Mouse (Mus musculus): ENCODE measurements at regions not wholly inside any gene's neighbourhood (a gene's known extent, or its start where the extent isn't known, plus 50 kb on each side); places are given as distances from the start of the nearest gene placed in this dataset.

DNA sequence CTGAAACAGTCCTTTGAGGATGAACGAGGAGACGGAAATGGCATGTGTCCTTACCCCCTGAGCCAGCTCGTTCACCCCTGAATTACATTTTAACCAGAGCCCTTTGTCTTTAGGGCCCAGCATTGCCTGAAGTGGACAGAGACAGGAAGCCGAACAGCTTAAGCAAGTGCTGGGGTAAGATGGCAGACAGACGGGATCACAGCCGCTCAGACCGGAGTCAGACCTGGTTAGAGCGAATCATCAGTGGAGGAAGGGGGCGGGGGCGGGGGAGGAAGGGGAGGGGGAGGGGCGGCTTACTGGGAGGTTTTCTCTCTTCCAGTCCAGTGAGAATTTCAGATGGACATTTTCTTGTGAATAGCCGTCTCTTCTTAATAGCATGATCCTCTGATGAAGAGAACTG is 103.1 kb upstream of the Ankrd55 start:
- no peak for TF ChIP-seq POLR2A (IDR thresholded peaks at IDR 0.05; ENCODE audit: low read depth, low read length)
- TF ChIP-seq CTCF (IDR thresholded peaks at IDR 0.05; ENCODE audit: borderline replicate concordance, insufficient read depth, low read length) = no peak

Data from embryonic fibroblast, embryonic 13.5 days (primary cell).